Mouse (Mus musculus) thymus, adult 2 months (tissue): Measurements from ENCODE around the gene Swap70. TPM values are rescaled to one million over a fixed set of nuclear protein-coding genes. Genes with fewer than 3 reads are reported as not detected.
A peak's percentile ranks its signal among the peaks of the same experiment; 100 is the strongest.

Source experiments
- DNase-seq: peaks from one replicate; pipeline ENCODE4 v3.0.0; 2021
- H3K27ac ChIP-seq: fragments of 200-500 bp; 2 replicates; pipeline ENCODE4 v1.5.1; 2012; ENCODE audit warnings: low read length, control low read depth; ENCODE audit not compliant: control insufficient read depth, insufficient read depth
- H3K27me3 ChIP-seq: fragments of 200-500 bp; 2 replicates; pipeline ENCODE4 v1.6.1; 2012; ENCODE audit warnings: mild to moderate bottlenecking, low read length, moderate library complexity, mixed read lengths; ENCODE audit not compliant: control insufficient read depth, insufficient read depth
- H3K36me3 ChIP-seq: fragments of 200-500 bp; 2 replicates; pipeline ENCODE4 v1.6.1; 2012; ENCODE audit warnings: mild to moderate bottlenecking, low read length, moderate library complexity; ENCODE audit not compliant: control insufficient read depth, insufficient read depth
- H3K4me1 ChIP-seq: fragments of 200-500 bp; replicated peaks from 2 replicates; pipeline ENCODE4 v1.6.1; 2012; ENCODE audit warnings: low read length; ENCODE audit not compliant: control insufficient read depth, insufficient read depth
- H3K4me3 ChIP-seq: fragments of 200-500 bp; 2 replicates; pipeline ENCODE4 v1.5.1; 2012; ENCODE audit warnings: mild to moderate bottlenecking, low read length, control low read depth, moderate library complexity; ENCODE audit not compliant: control insufficient read depth, insufficient read depth
- CTCF ChIP-seq: fragments of 200-500 bp; IDR thresholded peaks from 2 replicates; pipeline ENCODE4 v1.5.1; 2012; ENCODE audit warnings: mild to moderate bottlenecking, control low read depth, low read length, moderate library complexity, borderline replicate concordance; ENCODE audit not compliant: control insufficient read depth, poor library complexity, insufficient read depth; ENCODE audit errors: extremely low read depth
- POLR2A ChIP-seq: fragments of 200-500 bp; IDR thresholded peaks from 2 replicates; pipeline ENCODE4 v1.6.1; 2012; ENCODE audit warnings: mild to moderate bottlenecking, low read length, control low read depth, moderate library complexity; ENCODE audit not compliant: control insufficient read depth, poor library complexity, insufficient read depth; ENCODE audit errors: extremely low read depth
- WGBS: fragments of 180-500 bp; shearing (Covaris S2); methylation state at CpG from one replicate; pipeline ENCODE4 v1.1.7; 2018; 5-methylcytosine and 5-hydroxymethylcytosine counted together
- polyA plus RNA-seq: library from polyadenylated mRNA; depleted of rRNA; stranded (reverse); fragments of >200 nt; gene quantifications from 2 replicates; pipeline ENCODE4 v1.2.3, GENCODE M21; 2012

Gene Swap70
- polyA plus RNA-seq, 1 experiment: 18.3 TPM

- no peak overlapping the region for H3K4me3 ChIP-seq
- H3K4me1 ChIP-seq: peaks cover 10% of the 10 kb centered on the region
- TF ChIP-seq CTCF (no peak), POLR2A (no peak)
- WGBS: 91% methylated on average over 11 of the region's 11 CpGs
- DNase-seq: no peak
- H3K27ac ChIP-seq: no peak overlapping the region
- no peaks in the 10 kb centered on the region for H3K36me3 ChIP-seq
- H3K27me3 ChIP-seq: no peaks in the 10 kb centered on the region
These were observed 36.9 kb downstream of the Swap70 start for GRCm38 (mm10) chr7:110258196-110258950.

DNA sequence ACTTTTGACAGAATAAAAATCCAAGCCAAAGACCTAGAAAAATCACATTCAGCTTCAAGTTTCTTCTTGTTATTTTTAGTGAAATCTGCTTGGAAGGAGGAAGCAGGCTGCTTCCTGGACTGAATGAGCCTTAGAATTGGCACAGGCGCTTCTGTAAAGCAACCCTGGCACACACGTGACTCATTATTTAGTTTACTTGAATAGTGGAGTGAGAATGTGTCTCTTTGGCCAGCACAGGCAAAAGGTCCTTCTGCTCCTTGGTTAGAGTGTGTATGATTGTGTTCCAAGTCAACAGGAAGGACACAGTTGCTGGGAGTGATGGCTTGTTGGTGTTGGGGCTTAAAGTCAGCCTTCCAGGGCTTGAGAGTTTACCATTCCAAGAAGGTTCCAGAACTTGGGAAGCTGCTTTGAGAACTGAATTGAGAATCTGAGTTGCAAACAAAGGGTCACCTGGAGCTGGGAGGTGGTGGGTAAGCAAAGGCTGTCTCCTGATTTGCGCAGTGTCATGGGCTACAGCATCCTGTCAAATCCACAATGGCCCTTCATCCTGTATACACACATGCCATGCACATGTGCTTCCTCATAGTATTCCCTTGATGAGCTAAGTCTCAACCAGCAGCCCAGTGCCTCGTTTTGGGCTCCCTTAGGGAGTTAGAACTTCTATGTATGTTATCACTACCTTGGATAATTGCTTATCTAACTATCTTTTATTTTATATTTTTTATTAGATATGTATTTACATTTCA is 38.6 kb downstream of the Swap70 start:
- Histone ChIP-seq H3K4me1 (peaks cover 6% of the 10 kb centered on the region), H3K4me3 (no peak overlapping the region), H3K36me3 (no peaks in the 10 kb centered on the region), H3K27ac (no peak overlapping the region), H3K27me3 (no peaks in the 10 kb centered on the region)
- TF ChIP-seq POLR2A (no peak), CTCF (no peak)
- 50% methylated on average over 4 of the region's 4 CpGs for WGBS
- no peak for DNase-seq

DNA sequence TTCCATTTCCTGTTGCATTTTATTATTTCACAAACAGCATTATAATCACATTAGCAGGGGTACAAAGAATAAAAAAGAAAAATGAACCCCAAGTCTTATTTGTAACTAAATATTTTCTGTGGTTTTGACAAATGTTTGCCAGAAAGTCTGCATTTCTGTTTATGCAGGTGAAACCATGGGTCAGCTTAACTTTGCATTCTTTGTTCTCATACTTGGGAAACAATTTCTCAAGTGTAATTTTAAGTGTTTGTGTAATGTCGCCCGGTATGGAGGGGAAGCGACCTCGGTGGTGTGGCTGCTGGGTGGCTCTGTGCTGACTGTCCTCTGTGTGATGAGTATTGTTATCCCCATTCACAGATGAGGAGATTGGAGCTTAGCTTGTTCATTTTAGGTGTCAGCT is 40.3 kb downstream of the Swap70 start:
- Histone ChIP-seq H3K4me1 (peaks cover 6% of the 10 kb centered on the region), H3K27ac (no peak overlapping the region), H3K27me3 (no peaks in the 10 kb centered on the region), H3K4me3 (no peak overlapping the region), H3K36me3 (no peaks in the 10 kb centered on the region)
- TF ChIP-seq CTCF: no peak
- TF ChIP-seq POLR2A: no peak
- 89% methylated on average over 4 of the region's 4 CpGs for WGBS
- no peak for DNase-seq

DNA sequence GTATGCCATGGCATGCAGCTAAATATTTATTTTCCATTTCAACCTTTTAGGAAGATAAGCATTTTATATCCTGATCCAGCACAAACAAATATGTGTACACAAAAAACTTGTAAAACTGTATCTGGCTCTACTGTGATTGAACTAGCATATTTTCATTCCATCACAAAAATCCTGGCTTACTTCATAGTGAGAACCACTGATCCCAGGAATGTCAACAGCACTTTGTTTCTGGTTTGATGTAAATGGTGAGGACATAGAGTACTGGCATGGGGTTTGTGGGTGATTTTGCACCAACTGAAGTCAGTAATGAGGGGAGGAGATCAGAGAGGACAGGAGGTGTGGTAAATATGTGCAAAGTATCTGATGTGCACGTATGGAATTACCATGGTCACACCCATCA is 41.1 kb downstream of the Swap70 start:
- Histone ChIP-seq H3K4me1 (peaks cover 4% of the 10 kb centered on the region), H3K27me3 (no peaks in the 10 kb centered on the region), H3K27ac (no peak overlapping the region), H3K4me3 (no peak overlapping the region), H3K36me3 (no peaks in the 10 kb centered on the region)
- no peak for DNase-seq
- 68% methylated on average over 1 of the region's 1 CpGs for WGBS
- TF ChIP-seq CTCF (no peak), POLR2A (no peak)

- no peak overlapping the region for H3K4me3 ChIP-seq
- no peak for TF ChIP-seq POLR2A
- TF ChIP-seq CTCF: no peak
- peaks cover 4% of the 10 kb centered on the region for H3K4me1 ChIP-seq
- H3K27ac ChIP-seq: no peak overlapping the region
- WGBS: 89% methylated on average over 1 of the region's 1 CpGs
- DNase-seq: no peak
- no peaks in the 10 kb centered on the region for H3K36me3 ChIP-seq
- no peaks in the 10 kb centered on the region for H3K27me3 ChIP-seq
These were observed 42.0 kb downstream of the Swap70 start for GRCm38 (mm10) chr7:110263474-110263873.

GRCm38 (mm10) chr7:110265796-110266195 is 44.3 kb downstream of the Swap70 start:
- Histone ChIP-seq H3K4me1 (peaks cover 10% of the 10 kb centered on the region), H3K36me3 (no peaks in the 10 kb centered on the region), H3K4me3 (no peak overlapping the region), H3K27me3 (no peaks in the 10 kb centered on the region), H3K27ac (no peak overlapping the region)
- no peak for TF ChIP-seq POLR2A
- peak; percentile 86 for TF ChIP-seq CTCF
- 22% methylated on average over 7 of the region's 7 CpGs for WGBS
- peak; percentile 86 for DNase-seq
